Mouse (Mus musculus) heart, embryonic 10.5 days (tissue): ENCODE measurements at regions not wholly inside any gene's neighbourhood (a gene's known extent, or its start where the extent isn't known, plus 50 kb on each side); places are given as distances from the start of the nearest gene placed in this dataset.

Experiments used
- DNase-seq: peaks from one replicate; pipeline ENCODE4 v3.0.0-alpha.2; 2017; ENCODE audit warnings: low spot score
- H3K27ac ChIP-seq: fragments of 300-500 bp; sonication (generic); 2 replicates; pipeline ENCODE4 v1.5.1; 2016; ENCODE audit warnings: mild to moderate bottlenecking
- H3K27me3 ChIP-seq: fragments of 300-500 bp; sonication (generic); 2 replicates; pipeline ENCODE4 v1.6.1; 2016; ENCODE audit warnings: mild to moderate bottlenecking; ENCODE audit not compliant: poor library complexity, insufficient read depth, severe bottlenecking
- H3K36me3 ChIP-seq: fragments of 300-500 bp; sonication (generic); 2 replicates; pipeline ENCODE4 v1.6.1; 2016; ENCODE audit warnings: mild to moderate bottlenecking, moderate library complexity
- H3K4me1 ChIP-seq: fragments of 300-500 bp; sonication (generic); 2 replicates; pipeline ENCODE4 v1.6.1; 2016; ENCODE audit warnings: mild to moderate bottlenecking
- H3K4me3 ChIP-seq: fragments of 300-500 bp; sonication (generic); 2 replicates; pipeline ENCODE4 v1.5.1; 2016; ENCODE audit warnings: mild to moderate bottlenecking, moderate library complexity
- H3K9me3 ChIP-seq: fragments of 300-500 bp; sonication (generic); 2 replicates; pipeline ENCODE4 v1.6.1; 2016; ENCODE audit warnings: mild to moderate bottlenecking, moderate library complexity
- WGBS: fragments of 180-500 bp; shearing (Covaris S2); methylation state at CpG from one replicate; pipeline ENCODE4 v1.1.7; 2016; 5-methylcytosine and 5-hydroxymethylcytosine counted together

DNA sequence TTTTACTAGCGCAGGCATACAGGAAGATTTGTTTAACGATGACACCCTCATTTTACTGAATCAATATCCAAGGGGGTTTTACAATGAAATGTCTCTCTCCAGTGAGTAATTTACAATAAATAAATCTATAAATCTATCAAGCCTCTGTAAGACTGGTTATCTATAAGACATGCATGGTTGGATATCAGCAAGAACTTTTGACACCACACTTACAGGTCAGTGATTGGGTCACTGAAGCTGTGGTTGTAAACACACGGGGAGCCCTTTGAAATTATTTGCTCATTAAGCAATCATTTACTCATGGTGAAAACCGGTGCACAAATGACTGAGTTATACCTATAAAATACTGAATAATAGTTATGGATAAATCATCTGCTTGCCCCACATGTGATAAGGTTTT lies 392.6 kb upstream of the Itga1 start:
- no peaks in the 10 kb centered on the region for H3K27me3 ChIP-seq
- no peaks in the 10 kb centered on the region for H3K4me1 ChIP-seq
- no peak for DNase-seq
- 76% methylated on average over 4 of the region's 4 CpGs for WGBS
- H3K36me3 ChIP-seq = no peaks in the 10 kb centered on the region
- no peak overlapping the region for H3K4me3 ChIP-seq
- H3K27ac ChIP-seq = no peak overlapping the region
- no peaks in the 10 kb centered on the region for H3K9me3 ChIP-seq

GRCm38 (mm10) chr13:115475861-115476260 lies 374.1 kb upstream of the Itga1 start:
- H3K27ac ChIP-seq = no peak overlapping the region
- H3K4me1 ChIP-seq = peaks cover 4% of the 10 kb centered on the region; the same call in 1 of the 2 replicates
- no peak for DNase-seq
- H3K4me3 ChIP-seq = no peak overlapping the region
- H3K9me3 ChIP-seq = no peaks in the 10 kb centered on the region
- WGBS = 27% methylated on average over 2 of the region's 2 CpGs
- no peaks in the 10 kb centered on the region for H3K36me3 ChIP-seq
- no peaks in the 10 kb centered on the region for H3K27me3 ChIP-seq

DNA sequence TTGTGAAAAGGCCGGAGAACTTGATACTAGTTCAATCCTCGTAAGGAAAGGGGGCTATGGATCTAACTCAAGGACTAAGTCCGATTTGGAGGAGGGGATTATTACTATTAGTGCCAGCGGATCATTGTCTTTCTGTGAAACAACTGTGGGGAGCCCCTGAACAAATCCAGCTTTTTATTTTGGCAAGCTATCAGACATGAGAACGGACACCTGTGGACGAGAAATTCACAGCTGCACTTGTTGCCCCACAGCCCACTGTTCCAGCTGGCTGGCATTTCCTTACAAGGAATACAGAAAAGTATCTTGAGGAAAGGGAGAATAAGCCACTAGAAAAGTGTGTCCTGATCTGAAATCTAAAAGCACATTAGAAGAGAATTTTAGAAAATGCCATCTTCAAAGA lies 363.9 kb upstream of the Itga1 start:
- no peaks in the 10 kb centered on the region for H3K27me3 ChIP-seq
- WGBS = 81% methylated on average over 6 of the region's 6 CpGs
- DNase-seq = no peak
- H3K36me3 ChIP-seq = no peaks in the 10 kb centered on the region
- no peaks in the 10 kb centered on the region for H3K9me3 ChIP-seq
- H3K4me1 ChIP-seq = no peaks in the 10 kb centered on the region
- H3K4me3 ChIP-seq = no peak overlapping the region
- H3K27ac ChIP-seq = no peak overlapping the region

- H3K4me1 ChIP-seq = no peaks in the 10 kb centered on the region
- H3K27me3 ChIP-seq = no peaks in the 10 kb centered on the region
- no peak overlapping the region for H3K4me3 ChIP-seq
- no peaks in the 10 kb centered on the region for H3K9me3 ChIP-seq
- 6% methylated on average over 1 of the region's 1 CpGs for WGBS
- H3K27ac ChIP-seq = no peak overlapping the region
- no peak for DNase-seq
- no peaks in the 10 kb centered on the region for H3K36me3 ChIP-seq
Measured at GRCm38 (mm10) chr13:115451244-115451643, 349.5 kb upstream of the Itga1 start.

DNA sequence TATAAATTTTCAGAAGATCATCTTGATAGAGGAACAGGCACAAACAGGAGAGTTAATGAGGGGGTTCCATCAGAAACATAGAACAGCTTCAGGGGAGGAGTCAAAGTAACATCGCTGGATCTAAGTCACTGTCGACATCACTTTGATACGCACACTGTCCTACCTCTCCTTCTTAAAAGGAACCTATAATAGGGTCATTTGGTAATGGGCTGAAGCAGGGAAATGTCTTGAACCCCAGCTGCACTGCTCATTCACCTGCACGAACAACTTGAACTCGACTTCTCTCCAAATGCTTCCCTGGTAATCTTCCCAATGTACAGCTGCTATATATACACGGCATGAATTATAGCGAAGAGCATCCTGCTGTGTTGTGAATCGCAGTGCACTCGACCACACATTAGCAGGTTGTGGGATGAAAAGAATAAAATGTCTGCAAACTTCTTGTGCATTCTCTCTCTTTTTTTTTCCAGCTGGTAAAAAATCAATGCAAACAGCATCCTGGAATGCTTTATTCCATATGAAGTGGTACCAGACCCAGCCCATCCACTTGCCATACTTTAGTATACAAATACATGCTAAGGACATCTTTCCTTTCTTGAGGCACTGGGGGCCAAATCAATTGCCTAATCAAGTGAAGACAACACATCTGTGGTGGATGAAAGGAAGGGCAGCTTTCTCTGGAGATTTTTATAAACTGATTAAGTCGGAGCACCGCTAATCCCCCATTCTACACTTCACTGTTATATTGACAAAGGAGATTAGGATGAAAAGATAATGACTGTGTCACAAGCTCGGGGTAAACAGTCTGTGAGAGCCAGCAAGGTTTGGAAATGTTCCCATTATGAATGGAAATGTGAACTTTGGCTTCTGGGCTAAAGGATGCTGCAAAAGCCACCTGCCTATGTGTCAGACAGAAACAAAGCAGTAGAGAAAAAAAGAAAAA lies 325.6 kb upstream of the Itga1 start:
- Histone ChIP-seq H3K36me3 (no peaks in the 10 kb centered on the region), H3K4me1 (no peaks in the 10 kb centered on the region), H3K4me3 (no peak overlapping the region), H3K27me3 (no peaks in the 10 kb centered on the region), H3K9me3 (no peaks in the 10 kb centered on the region), H3K27ac (no peak overlapping the region)
- no peak for DNase-seq
- 71% methylated on average over 12 of the region's 12 CpGs for WGBS

GRCm38 (mm10) chr13:115425610-115426562 lies 324.1 kb upstream of the Itga1 start:
- Histone ChIP-seq H3K4me3 (no peak overlapping the region), H3K27me3 (no peaks in the 10 kb centered on the region), H3K9me3 (no peaks in the 10 kb centered on the region), H3K27ac (no peak overlapping the region), H3K36me3 (no peaks in the 10 kb centered on the region), H3K4me1 (no peaks in the 10 kb centered on the region)
- no peak for DNase-seq
- 74% methylated on average over 8 of the region's 8 CpGs for WGBS

- DNase-seq = no peak
- no peak overlapping the region for H3K27ac ChIP-seq
- no peaks in the 10 kb centered on the region for H3K9me3 ChIP-seq
- H3K4me3 ChIP-seq = no peak overlapping the region
- H3K36me3 ChIP-seq = no peaks in the 10 kb centered on the region
- 76% methylated on average over 3 of the region's 3 CpGs for WGBS
- H3K4me1 ChIP-seq = no peaks in the 10 kb centered on the region
- no peaks in the 10 kb centered on the region for H3K27me3 ChIP-seq
Measured at GRCm38 (mm10) chr13:115423761-115424160, 322.0 kb upstream of the Itga1 start.

DNA sequence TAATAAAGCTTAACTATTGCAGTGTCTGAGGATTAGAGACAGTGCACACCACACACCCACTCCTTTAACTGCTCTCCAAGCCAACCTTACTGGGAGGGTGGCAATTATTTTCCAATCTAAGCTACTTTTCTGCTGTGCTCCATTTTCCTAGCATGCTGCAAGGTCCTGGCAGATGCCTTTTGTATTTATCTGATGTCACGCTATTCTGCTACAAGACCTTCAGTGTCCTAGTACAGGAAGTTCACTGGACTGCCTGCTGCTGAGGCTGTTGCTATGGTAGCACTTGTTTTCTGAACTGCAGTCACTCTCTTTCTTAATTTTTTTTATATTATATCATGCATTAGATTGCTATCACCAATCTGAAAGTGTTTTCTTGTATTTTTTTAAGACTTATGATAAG lies 319.7 kb upstream of the Itga1 start:
- DNase-seq = no peak
- no peaks in the 10 kb centered on the region for H3K4me1 ChIP-seq
- no peaks in the 10 kb centered on the region for H3K9me3 ChIP-seq
- H3K36me3 ChIP-seq = no peaks in the 10 kb centered on the region
- no peaks in the 10 kb centered on the region for H3K27me3 ChIP-seq
- no peak overlapping the region for H3K4me3 ChIP-seq
- WGBS = 43% methylated on average over 1 of the region's 1 CpGs
- H3K27ac ChIP-seq = no peak overlapping the region

DNA sequence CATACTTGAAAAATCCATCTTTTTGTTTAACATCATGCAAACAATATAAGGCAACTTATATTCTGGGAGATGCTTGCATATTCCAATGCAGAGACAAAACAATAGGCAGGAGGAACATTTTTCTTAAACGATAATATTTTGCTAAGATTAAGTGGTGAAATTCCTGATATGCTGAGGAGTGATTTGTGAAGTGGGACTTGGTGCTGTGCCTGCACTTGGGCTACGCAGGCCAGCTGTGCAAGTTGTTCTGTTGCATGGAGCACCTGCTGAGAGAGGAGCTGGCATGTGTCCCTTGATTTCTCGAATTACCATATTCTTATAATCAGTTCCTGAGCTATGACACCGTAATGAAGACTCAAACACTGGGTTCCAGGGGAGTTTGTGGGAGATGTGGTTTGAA lies 316.1 kb upstream of the Itga1 start:
- 78% methylated on average over 4 of the region's 4 CpGs for WGBS
- Histone ChIP-seq H3K27ac (no peak overlapping the region), H3K4me3 (no peak overlapping the region), H3K27me3 (no peaks in the 10 kb centered on the region), H3K4me1 (no peaks in the 10 kb centered on the region), H3K9me3 (no peaks in the 10 kb centered on the region), H3K36me3 (no peaks in the 10 kb centered on the region)
- no peak for DNase-seq

GRCm38 (mm10) chr13:115413721-115414531 lies 312.2 kb upstream of the Itga1 start:
- Histone ChIP-seq H3K27ac (no peak overlapping the region), H3K4me1 (no peaks in the 10 kb centered on the region), H3K9me3 (no peaks in the 10 kb centered on the region), H3K36me3 (no peaks in the 10 kb centered on the region), H3K27me3 (no peaks in the 10 kb centered on the region), H3K4me3 (no peak overlapping the region)
- 78% methylated on average over 9 of the region's 9 CpGs for WGBS
- DNase-seq = no peak

DNA sequence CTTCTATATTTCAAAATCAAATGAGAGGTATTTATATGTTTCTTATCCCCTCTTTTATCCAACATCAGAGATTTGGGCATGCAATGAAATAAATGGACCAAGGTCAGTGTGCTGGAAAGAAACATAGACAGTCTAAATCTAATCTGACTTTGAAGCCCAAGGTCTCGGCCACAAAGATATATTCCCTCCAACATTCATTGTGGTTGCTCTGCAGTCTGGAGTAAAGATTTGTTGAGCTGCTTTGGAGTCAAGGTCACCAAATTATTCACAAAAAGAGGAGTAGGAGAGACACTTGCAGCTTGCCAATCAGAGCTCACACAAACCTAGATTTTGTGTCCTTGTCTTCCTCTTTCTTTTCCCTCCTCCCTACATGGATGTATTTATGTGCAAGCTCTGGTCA lies 304.2 kb upstream of the Itga1 start:
- no peaks in the 10 kb centered on the region for H3K36me3 ChIP-seq
- H3K4me1 ChIP-seq = no peaks in the 10 kb centered on the region
- no peak for DNase-seq
- WGBS = 72% methylated on average over 1 of the region's 1 CpGs
- no peak overlapping the region for H3K4me3 ChIP-seq
- no peak overlapping the region for H3K27ac ChIP-seq
- H3K9me3 ChIP-seq = no peaks in the 10 kb centered on the region
- no peaks in the 10 kb centered on the region for H3K27me3 ChIP-seq

DNA sequence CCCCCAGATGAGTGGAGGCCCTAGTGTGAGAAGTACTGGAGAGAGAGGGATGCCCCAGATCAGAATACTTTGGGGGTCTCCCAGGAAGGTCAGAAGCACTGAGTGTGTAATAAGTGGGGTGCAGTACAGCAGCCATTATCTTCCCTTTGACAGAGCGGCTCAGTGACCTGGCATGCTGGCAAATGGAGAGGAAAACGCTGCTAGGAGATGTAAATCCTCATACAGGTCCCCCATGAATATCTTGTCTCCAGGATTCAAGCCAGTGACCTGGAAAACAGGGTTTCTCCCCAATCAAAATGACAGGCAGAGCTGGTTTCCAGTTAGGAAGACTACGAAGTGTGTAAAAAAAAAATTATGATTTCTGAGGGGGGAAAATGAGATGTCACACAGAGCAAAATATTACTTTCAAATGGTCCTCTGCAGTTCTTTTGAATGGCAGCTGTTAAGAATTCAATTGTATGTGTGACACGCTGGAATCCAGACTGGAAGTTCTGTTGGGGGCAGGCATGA lies 299.0 kb upstream of the Itga1 start:
- Histone ChIP-seq H3K27me3 (no peaks in the 10 kb centered on the region), H3K9me3 (no peaks in the 10 kb centered on the region), H3K36me3 (no peaks in the 10 kb centered on the region), H3K27ac (no peak overlapping the region), H3K4me1 (no peaks in the 10 kb centered on the region), H3K4me3 (no peak overlapping the region)
- no peak for DNase-seq
- WGBS = 71% methylated on average over 4 of the region's 4 CpGs
